Mouse (Mus musculus) midbrain, embryonic 11.5 days (tissue): ENCODE results near the gene Glod5. TPM values are rescaled to one million over a fixed set of nuclear protein-coding genes. Genes with fewer than 3 reads are reported as not detected.

Experiments used
- ATAC-seq: fragments of 200-750 bp; cut with Nextera tagmentation; 2 replicates; pipeline ENCODE4 v1.8.0; 2017; ENCODE audit warnings: moderate TSS enrichment, moderate library complexity; ENCODE audit not compliant: low FRiP score
- DNase-seq: peaks from one replicate; pipeline ENCODE4 v3.0.0; 2015; ENCODE audit warnings: low spot score; ENCODE audit errors: missing footprints
- H3K27ac ChIP-seq: fragments of 300-500 bp; sonication (generic); 2 replicates; pipeline ENCODE4 v1.5.1; 2014; ENCODE audit warnings: low read depth, low read length
- H3K27me3 ChIP-seq: fragments of 300-500 bp; sonication (generic); 2 replicates; pipeline ENCODE4 v1.6.1; 2014; ENCODE audit warnings: mild to moderate bottlenecking, low read length, moderate library complexity, mixed read lengths; ENCODE audit not compliant: control insufficient read depth, insufficient read depth
- H3K36me3 ChIP-seq: fragments of 300-500 bp; sonication (generic); 2 replicates; pipeline ENCODE4 v1.6.1; 2014; ENCODE audit warnings: mild to moderate bottlenecking, low read length, moderate library complexity, mixed read lengths; ENCODE audit not compliant: control insufficient read depth, insufficient read depth
- H3K4me1 ChIP-seq: fragments of 300-500 bp; sonication (generic); 2 replicates; pipeline ENCODE4 v1.6.1; 2014; ENCODE audit warnings: low read length; ENCODE audit not compliant: control insufficient read depth, insufficient read depth
- H3K4me2 ChIP-seq: fragments of 300-500 bp; sonication (generic); 2 replicates; pipeline ENCODE4 v1.6.1; 2014; ENCODE audit warnings: mild to moderate bottlenecking, moderate library complexity
- H3K4me3 ChIP-seq: fragments of 300-500 bp; sonication (generic); 2 replicates; pipeline ENCODE4 v1.5.1; 2014; ENCODE audit warnings: low read depth, low read length
- H3K9ac ChIP-seq: fragments of 300-500 bp; sonication (generic); 2 replicates; pipeline ENCODE4 v1.6.1; 2014; ENCODE audit warnings: low read length
- H3K9me3 ChIP-seq: fragments of 300-500 bp; sonication (generic); 2 replicates; pipeline ENCODE4 v1.6.1; 2016; ENCODE audit warnings: low read length; ENCODE audit not compliant: control insufficient read depth
- WGBS: fragments of 180-500 bp; shearing (Covaris S2); extraction: QIAGEN DNeasy Blood & Tissue Kit; methylation state at CpG from one replicate; pipeline ENCODE4 v1.1.7; 2014; 5-methylcytosine and 5-hydroxymethylcytosine counted together
- polyA plus RNA-seq: library from polyadenylated mRNA; unstranded; fragments of >200 nt; fragmentation: Nextera tagmentation; extraction: Ambion mirVana; gene quantifications from 2 replicates; pipeline ENCODE4 v1.2.1, GENCODE M21; 2014

Gene Glod5
- polyA plus RNA-seq, 1 experiment from 2014 or later: not detected

GRCm38 (mm10) chrX:7977892-7978291, 40.4 kb downstream of the Glod5 start, which contains the start of gene Gata1:
Gene Gata1 (minus strand): TSS chrX:7978071.
- Histone ChIP-seq H3K4me2 (no peak within 1 kb of the TSS), H3K9me3 (no peaks in the 10 kb centered on the region), H3K4me1 (no peaks in the 10 kb centered on the region), H3K4me3 (no peak within 1 kb of the TSS), H3K27ac (no peak within 1 kb of the TSS), H3K9ac (no peak within 1 kb of the TSS), H3K27me3 (no peaks in the 10 kb centered on the region), H3K36me3 (no peaks in the 10 kb centered on the region)
- WGBS: 95% methylated on average over 11 of the region's 11 CpGs
- no peak for DNase-seq
- ATAC-seq: no peak

- DNase-seq (no peak), ATAC-seq (no peak)
- Histone ChIP-seq H3K27ac (no peak overlapping the region), H3K27me3 (no peaks in the 10 kb centered on the region), H3K4me1 (no peaks in the 10 kb centered on the region), H3K9ac (no peak overlapping the region), H3K36me3 (no peaks in the 10 kb centered on the region), H3K4me2 (no peak overlapping the region), H3K9me3 (no peaks in the 10 kb centered on the region), H3K4me3 (no peak overlapping the region)
- 61% methylated on average over 4 of the region's 4 CpGs for WGBS
Measured at GRCm38 (mm10) chrX:7971292-7971691, 47.0 kb downstream of the Glod5 start.

- no peak overlapping the region for H3K4me2 ChIP-seq
- no peak overlapping the region for H3K4me3 ChIP-seq
- H3K9me3 ChIP-seq: no peaks in the 10 kb centered on the region
- no peak for ATAC-seq
- no peak for DNase-seq
- 83% methylated on average over 3 of the region's 3 CpGs for WGBS
- no peak overlapping the region for H3K9ac ChIP-seq
- no peak overlapping the region for H3K27ac ChIP-seq
- H3K4me1 ChIP-seq: no peaks in the 10 kb centered on the region
- no peaks in the 10 kb centered on the region for H3K36me3 ChIP-seq
- H3K27me3 ChIP-seq: no peaks in the 10 kb centered on the region
Measured at GRCm38 (mm10) chrX:7968899-7969298, 49.4 kb downstream of the Glod5 start.

GRCm38 (mm10) chrX:7968226-7968625, 50.1 kb downstream of the Glod5 start:
- H3K4me1 ChIP-seq: no peaks in the 10 kb centered on the region
- ATAC-seq: no peak
- H3K27me3 ChIP-seq: no peaks in the 10 kb centered on the region
- no peak overlapping the region for H3K4me2 ChIP-seq
- 89% methylated on average over 8 of the region's 8 CpGs for WGBS
- no peak overlapping the region for H3K4me3 ChIP-seq
- H3K27ac ChIP-seq: no peak overlapping the region
- no peaks in the 10 kb centered on the region for H3K9me3 ChIP-seq
- no peak for DNase-seq
- no peak overlapping the region for H3K9ac ChIP-seq
- H3K36me3 ChIP-seq: no peaks in the 10 kb centered on the region

- 89% methylated on average over 5 of the region's 9 CpGs for WGBS
- Histone ChIP-seq H3K4me1 (no peaks in the 10 kb centered on the region), H3K9ac (no peak overlapping the region), H3K4me2 (no peak overlapping the region), H3K27me3 (no peaks in the 10 kb centered on the region), H3K36me3 (no peaks in the 10 kb centered on the region), H3K27ac (no peak overlapping the region), H3K9me3 (no peaks in the 10 kb centered on the region), H3K4me3 (no peak overlapping the region)
- ATAC-seq (no peak), DNase-seq (no peak)
Measured at GRCm38 (mm10) chrX:7967596-7968201, 50.6 kb downstream of the Glod5 start.

- Histone ChIP-seq H3K9ac (no peak overlapping the region), H3K27ac (no peak overlapping the region), H3K27me3 (no peaks in the 10 kb centered on the region), H3K4me2 (no peak overlapping the region), H3K9me3 (no peaks in the 10 kb centered on the region), H3K36me3 (no peaks in the 10 kb centered on the region), H3K4me1 (no peaks in the 10 kb centered on the region), H3K4me3 (no peak overlapping the region)
- ATAC-seq (no peak), DNase-seq (no peak)
- 77% methylated on average over 4 of the region's 4 CpGs for WGBS
Measured at GRCm38 (mm10) chrX:7966161-7966560, 52.1 kb downstream of the Glod5 start.

- H3K27me3 ChIP-seq: no peaks in the 10 kb centered on the region
- no peaks in the 10 kb centered on the region for H3K36me3 ChIP-seq
- no peak overlapping the region for H3K9ac ChIP-seq
- H3K27ac ChIP-seq: no peak overlapping the region
- H3K4me1 ChIP-seq: no peaks in the 10 kb centered on the region
- WGBS: 76% methylated on average over 7 of the region's 7 CpGs
- H3K9me3 ChIP-seq: no peaks in the 10 kb centered on the region
- no peak overlapping the region for H3K4me3 ChIP-seq
- no peak overlapping the region for H3K4me2 ChIP-seq
- DNase-seq: no peak
- no peak for ATAC-seq
Measured at GRCm38 (mm10) chrX:7963829-7964626, 54.3 kb downstream of the Glod5 start.

GRCm38 (mm10) chrX:7958868-7959267, 59.4 kb downstream of the Glod5 start:
- no peak for ATAC-seq
- Histone ChIP-seq H3K4me3 (no peak overlapping the region), H3K9ac (no peak overlapping the region), H3K4me1 (no peaks in the 10 kb centered on the region), H3K27ac (no peak overlapping the region), H3K9me3 (no peaks in the 10 kb centered on the region), H3K36me3 (no peaks in the 10 kb centered on the region), H3K4me2 (no peak overlapping the region), H3K27me3 (no peaks in the 10 kb centered on the region)
- no peak for DNase-seq
- WGBS: 89% methylated on average over 9 of the region's 9 CpGs
